Mouse (Mus musculus) spleen, adult 2 months (tissue): ENCODE measurements at regions not wholly inside any gene's neighbourhood (a gene's known extent, or its start where the extent isn't known, plus 50 kb on each side); places are given as distances from the start of the nearest gene placed in this dataset.

ENCODE experiments used
- CTCF ChIP-seq: fragments of 200-500 bp; IDR thresholded peaks from 2 replicates; pipeline ENCODE4 v1.5.1; 2011; ENCODE audit warnings: mild to moderate bottlenecking, inconsistent platforms; ENCODE audit not compliant: insufficient read depth, insufficient read length, insufficient replicate concordance; ENCODE audit errors: extremely low read depth
- POLR2A ChIP-seq: fragments of 200-500 bp; IDR thresholded peaks from 2 replicates; pipeline ENCODE4 v1.6.1; 2011; ENCODE audit warnings: low read depth, low read length, inconsistent platforms

DNA sequence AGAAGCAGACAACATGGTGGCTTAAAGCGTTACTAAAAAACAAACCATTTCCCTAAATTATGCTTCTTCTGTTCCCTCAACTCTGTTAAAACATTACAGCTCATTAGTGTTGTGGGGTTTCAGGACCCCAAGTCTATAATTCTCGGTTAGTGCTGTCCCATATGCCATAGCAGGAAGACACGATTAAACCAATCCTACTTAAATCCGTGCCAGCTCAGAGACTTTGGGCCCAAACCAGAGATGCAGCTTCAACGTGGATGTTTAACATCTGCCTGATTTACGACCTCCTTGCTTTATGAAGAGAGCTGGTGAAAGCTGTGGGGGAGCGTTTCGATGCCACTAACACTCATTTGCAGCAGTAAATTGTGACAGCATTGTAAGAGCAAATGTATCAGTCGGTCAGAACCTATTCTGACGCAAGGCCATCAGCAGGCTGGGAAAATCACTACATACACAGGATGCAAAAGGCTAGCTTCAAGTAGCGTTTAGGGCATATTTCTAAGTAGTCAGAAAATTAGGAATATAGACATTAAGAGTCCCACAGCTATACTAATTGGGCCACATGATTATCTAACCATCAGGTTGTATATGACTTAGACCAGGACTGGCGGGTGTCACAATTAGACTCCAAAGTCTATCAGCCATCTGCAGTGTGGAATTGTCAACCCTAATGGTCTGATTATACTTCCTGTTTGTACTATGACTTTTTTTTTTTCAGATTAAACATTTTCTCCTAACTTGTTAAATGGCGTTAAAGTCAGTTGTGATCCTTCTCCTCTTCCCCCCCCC, 333.1 kb upstream of the Gm6657 start:
- TF ChIP-seq CTCF (no peak), POLR2A (no peak)
